Mouse (Mus musculus) megakaryocyte-erythroid progenitor cell, adult 5 weeks (primary cell): ENCODE data around the gene Gm28551. TPM values are rescaled to one million over a fixed set of nuclear protein-coding genes. Genes with fewer than 3 reads are reported as not detected.

ENCODE experiments used
- polyA plus RNA-seq: library from polyadenylated mRNA; stranded (reverse); fragments of >175 nt; gene quantifications from 2 replicates; pipeline ENCODE4 v1.2.3, GENCODE M21; 2012

The Gm28551 gene
- polyA plus RNA-seq: 0.15 TPM in 1 of 2 replicates, not detected in the other

DNA sequence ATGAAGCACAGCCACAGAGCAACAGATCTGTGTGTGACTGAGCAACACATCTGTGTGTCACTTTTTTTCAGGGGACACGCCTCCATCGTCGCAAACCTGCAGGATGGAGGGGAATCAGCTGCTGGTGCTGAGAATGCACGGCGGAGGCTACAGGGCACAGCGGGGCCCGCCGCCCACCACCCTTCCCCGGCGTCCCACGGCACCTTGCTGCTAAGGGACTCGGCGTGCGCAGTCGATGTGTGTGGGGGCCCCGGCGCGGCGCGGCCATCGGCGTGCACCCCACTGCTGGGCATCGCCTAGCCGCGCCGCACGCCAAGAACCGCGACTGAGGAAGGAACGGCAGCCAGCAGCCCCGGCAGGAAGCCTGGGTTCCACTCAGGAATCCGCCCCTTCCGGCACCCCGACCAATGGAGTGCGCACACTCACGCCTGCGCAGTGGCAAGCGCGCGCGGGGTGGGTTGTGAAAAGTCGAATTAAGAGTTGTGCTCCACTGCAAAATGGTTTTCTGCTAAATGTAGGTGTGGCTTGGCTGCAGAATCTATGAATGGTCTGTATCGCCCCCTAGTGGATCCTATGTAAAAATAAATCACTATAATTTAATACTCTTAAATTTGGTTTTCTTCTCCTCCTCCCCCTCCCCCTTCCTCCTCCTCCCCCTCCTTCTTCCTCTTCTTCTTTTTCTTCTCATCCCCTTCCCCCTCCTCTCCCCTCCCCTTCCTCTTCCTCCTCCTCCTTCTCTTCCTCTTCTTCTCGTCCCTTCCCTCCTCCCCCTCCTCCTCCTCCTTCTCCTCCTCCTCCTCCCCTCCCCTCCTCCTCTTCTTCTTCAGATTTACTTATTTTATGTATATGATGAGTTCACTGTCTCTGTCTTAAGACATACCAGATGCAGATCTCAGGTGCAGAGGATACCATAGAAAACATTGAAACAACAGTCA is at the start of gene Gm28551, which contains the start of the genes Asdurf and Asnsd1:
TSS of gene Gm28551 (minus strand) at position 341 of the 935 bp plus-strand sequence.
TSS of gene Asdurf (minus strand) at position 293 of the 935 bp plus-strand sequence.
TSS of gene Asnsd1 (minus strand) at position 426 of the 935 bp plus-strand sequence.

DNA sequence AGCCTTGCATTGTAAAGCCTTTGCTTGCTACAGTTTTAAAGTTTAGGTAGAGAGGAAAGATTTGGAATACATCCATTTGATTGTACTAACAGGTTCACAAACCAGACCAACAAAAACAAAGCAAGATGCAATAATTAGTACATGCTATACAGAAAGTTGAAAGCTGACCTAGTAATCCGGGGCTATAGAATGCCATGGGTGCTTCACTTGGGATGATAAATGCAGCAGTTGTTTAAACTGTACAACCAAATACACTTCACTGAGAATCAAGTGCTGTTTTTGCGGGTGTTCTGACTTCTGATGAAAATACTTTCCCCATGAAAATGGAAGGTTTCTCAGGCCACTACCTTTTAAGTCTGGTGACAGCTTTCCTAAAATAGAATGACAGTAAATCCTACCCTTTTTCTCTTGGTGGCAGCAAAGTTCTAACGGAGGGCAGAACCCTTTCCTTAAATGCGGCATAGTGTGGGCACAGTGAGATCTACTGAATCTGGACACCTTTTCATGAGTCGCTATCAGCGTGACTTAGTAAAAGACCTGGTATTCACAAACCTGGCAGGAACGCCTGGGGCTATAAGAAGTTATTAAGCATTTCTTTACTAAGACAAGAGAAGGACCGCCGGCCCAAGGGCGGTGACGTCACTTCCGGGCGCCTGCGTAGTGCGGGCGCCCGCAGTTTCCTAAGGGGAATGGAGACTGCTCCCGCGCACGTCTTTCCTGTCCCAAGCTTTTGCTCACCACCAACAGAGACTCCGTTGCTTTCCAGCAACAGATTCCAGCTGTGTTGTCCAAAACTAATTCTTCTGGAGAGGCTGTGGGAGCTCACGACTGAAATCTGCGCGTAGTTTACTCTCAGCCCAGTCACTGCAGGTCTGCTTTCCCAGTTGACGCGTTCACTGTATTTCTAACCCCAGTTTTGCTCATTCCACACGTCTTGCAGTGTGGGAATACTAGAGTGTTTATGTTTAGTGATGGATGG is 39.2 kb downstream of the Gm28551 start, which contains the start of gene Osgepl1:
TSS of gene Osgepl1 (plus strand) at position 636 of the 979 bp plus-strand sequence.

DNA sequence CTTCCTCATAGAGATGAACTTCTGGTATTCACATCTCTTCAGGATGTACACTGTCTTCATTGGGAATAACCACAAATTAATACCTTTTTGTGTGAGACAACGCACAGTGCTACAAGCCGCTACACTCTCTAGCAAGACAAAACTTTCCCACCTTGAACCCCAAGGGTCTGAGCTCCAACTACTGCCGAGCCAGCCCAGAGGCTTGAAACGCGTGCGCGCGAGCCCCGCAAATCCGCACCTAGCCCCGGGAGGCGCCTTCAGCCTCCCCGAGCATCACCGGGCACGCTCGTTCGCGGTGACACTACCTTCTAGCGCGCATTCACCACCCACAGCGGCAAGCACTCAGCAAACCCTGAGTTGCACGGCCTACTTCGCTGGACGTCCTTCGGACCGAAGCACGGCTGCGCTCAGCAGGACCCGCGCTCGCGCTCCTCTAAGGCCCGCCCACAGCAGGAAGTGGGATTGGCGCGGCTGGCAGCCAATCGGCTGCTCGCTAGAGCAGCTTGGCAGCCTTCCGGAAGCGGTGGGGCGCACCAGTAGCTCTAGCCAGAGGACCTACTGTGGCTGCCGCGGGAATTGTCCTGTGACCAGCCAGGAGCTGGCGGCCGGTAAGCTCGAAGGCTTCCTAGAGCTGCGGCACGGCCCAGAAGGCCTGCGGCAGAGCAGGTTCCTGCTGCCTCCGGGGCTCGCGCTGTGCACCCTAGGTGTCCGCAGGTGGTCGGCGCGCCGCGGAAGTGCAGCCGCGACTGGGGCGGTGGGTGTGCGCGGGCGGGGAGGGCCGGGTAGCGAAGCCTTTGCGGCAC is 55.7 kb downstream of the Gm28551 start, which contains the start of the genes Pms1, Ormdl1 and Gm28778:
TSS of gene Pms1 (minus strand) at position 438 of the 803 bp plus-strand sequence.
TSS of gene Ormdl1 (plus strand) at position 515 of the 803 bp plus-strand sequence.
TSS of gene Gm28778 (plus strand) at position 531 of the 803 bp plus-strand sequence.

Other genes with a start within 250 kb of the Gm28551 start
- not detected in 2 replicates for gene 1700019A02Rik, start 165.0 kb downstream of the Gm28551 start, polyA plus RNA-seq
- gene Pms1, start 55.6 kb downstream of the Gm28551 start, polyA plus RNA-seq: 0.49 and 1.0 TPM in 2 replicates
- gene Ormdl1, start 55.6 kb downstream of the Gm28551 start, polyA plus RNA-seq: 0.78 and 0.99 TPM in 2 replicates
- 0.27 TPM in 1 of 2 replicates, not detected in the other for gene Gm28778, start 55.6 kb downstream of the Gm28551 start, polyA plus RNA-seq
- gene Osgepl1, start 39.0 kb downstream of the Gm28551 start, polyA plus RNA-seq: 0.40 and 1.3 TPM in 2 replicates
- gene Asdurf, start within 50 bp of the Gm28551 start, polyA plus RNA-seq: 34.3 and 38.4 TPM in 2 replicates
- 17.2 and 24.3 TPM in 2 replicates for gene Asnsd1, start 85 bp upstream of the Gm28551 start, polyA plus RNA-seq